Mouse (Mus musculus) liver, embryonic 16.5 days (tissue): Measurements from ENCODE around the gene Olr1. TPM values are rescaled to one million over a fixed set of nuclear protein-coding genes. Genes with fewer than 3 reads are reported as not detected.

Source experiments
- ATAC-seq: fragments of 200-750 bp; cut with Nextera tagmentation; 2 replicates; pipeline ENCODE4 v1.8.0; 2017; ENCODE audit warnings: low read depth, mild to moderate bottlenecking, moderate number of reproducible peaks, moderate library complexity
- H3K27ac ChIP-seq: fragments of 300-500 bp; sonication (generic); 2 replicates; pipeline ENCODE4 v1.5.1; 2014; ENCODE audit warnings: mild to moderate bottlenecking, low read length
- H3K27me3 ChIP-seq: fragments of 300-500 bp; sonication (generic); 2 replicates; pipeline ENCODE4 v1.6.1; 2014; ENCODE audit warnings: low read depth, low read length, mixed read lengths; ENCODE audit not compliant: control insufficient read depth, insufficient read depth
- H3K36me3 ChIP-seq: fragments of 300-500 bp; sonication (generic); 2 replicates; pipeline ENCODE4 v1.6.1; 2014; ENCODE audit warnings: mild to moderate bottlenecking; ENCODE audit not compliant: control insufficient read depth, insufficient read depth
- H3K4me1 ChIP-seq: fragments of 300-500 bp; sonication (generic); 2 replicates; pipeline ENCODE4 v1.6.1; 2014; ENCODE audit warnings: low read depth, low read length, mixed read lengths; ENCODE audit not compliant: control insufficient read depth
- H3K4me2 ChIP-seq: fragments of 300-500 bp; sonication (generic); 2 replicates; pipeline ENCODE4 v1.6.1; 2014; ENCODE audit warnings: low read depth, low read length, mixed read lengths
- H3K4me3 ChIP-seq: fragments of 300-500 bp; sonication (generic); 2 replicates; pipeline ENCODE4 v1.5.1; 2014; ENCODE audit warnings: low read depth, mild to moderate bottlenecking, low read length
- H3K9ac ChIP-seq: fragments of 300-500 bp; sonication (generic); 2 replicates; pipeline ENCODE4 v1.6.1; 2014; ENCODE audit warnings: low read depth, low read length
- H3K9me3 ChIP-seq: fragments of 300-500 bp; sonication (generic); replicated peaks from 2 replicates; pipeline ENCODE4 v1.6.1; 2016; ENCODE audit warnings: low read length; ENCODE audit not compliant: control insufficient read depth
- WGBS: fragments of 180-500 bp; shearing (Covaris S2); extraction: QIAGEN DNeasy Blood & Tissue Kit; methylation state at CpG from one replicate; pipeline ENCODE4 v1.1.7; 2014; ENCODE audit not compliant: insufficient replicate concordance; 5-methylcytosine and 5-hydroxymethylcytosine counted together
- polyA plus RNA-seq: library from polyadenylated mRNA; unstranded; fragments of >200 nt; fragmentation: Nextera tagmentation; extraction: Ambion mirVana; gene quantifications from 2 replicates; pipeline ENCODE4 v1.2.1, GENCODE M21; 2015

The Olr1 gene
- 1.2 and 1.3 TPM in 2 replicates for polyA plus RNA-seq

- no peak for ATAC-seq
- no peak within 1 kb of the TSS for H3K4me2 ChIP-seq
- no peak within 1 kb of the TSS for H3K27ac ChIP-seq
- no peaks in the 10 kb centered on the region for H3K4me1 ChIP-seq
- H3K9ac ChIP-seq: no peak within 1 kb of the TSS
- 36% methylated on average over 9 of the region's 9 CpGs for WGBS
- no peaks in the 10 kb centered on the region for H3K9me3 ChIP-seq
- no peaks in the 10 kb centered on the region for H3K36me3 ChIP-seq
- H3K4me3 ChIP-seq: no peak within 1 kb of the TSS
- no peaks in the 10 kb centered on the region for H3K27me3 ChIP-seq
Observed at GRCm38 (mm10) chr6:129507024-129507423, at the start of gene Olr1. TSS of gene Olr1 (minus strand) at chr6:129507165.

GRCm38 (mm10) chr6:129548009-129548408 lies 41.0 kb upstream of the Olr1 start:
- Histone ChIP-seq H3K4me2 (no peak overlapping the region), H3K27me3 (no peaks in the 10 kb centered on the region), H3K4me1 (no peaks in the 10 kb centered on the region), H3K36me3 (no peaks in the 10 kb centered on the region), H3K9ac (no peak overlapping the region), H3K9me3 (no peaks in the 10 kb centered on the region), H3K4me3 (no peak overlapping the region), H3K27ac (no peak overlapping the region)
- no peak for ATAC-seq
- WGBS: 24% methylated on average over 3 of the region's 3 CpGs

GRCm38 (mm10) chr6:129547277-129547676 lies 40.3 kb upstream of the Olr1 start:
- Histone ChIP-seq H3K9ac (no peak overlapping the region), H3K36me3 (no peaks in the 10 kb centered on the region), H3K4me1 (no peaks in the 10 kb centered on the region), H3K27ac (no peak overlapping the region), H3K27me3 (no peaks in the 10 kb centered on the region), H3K9me3 (no peaks in the 10 kb centered on the region), H3K4me3 (no peak overlapping the region), H3K4me2 (no peak overlapping the region)
- ATAC-seq: no peak
- WGBS: 65% methylated on average over 2 of the region's 2 CpGs

- H3K27me3 ChIP-seq: no peaks in the 10 kb centered on the region
- H3K4me1 ChIP-seq: no peaks in the 10 kb centered on the region
- no peak overlapping the region for H3K9ac ChIP-seq
- peak; percentile 65 for ATAC-seq
- H3K4me3 ChIP-seq: no peak overlapping the region
- no peaks in the 10 kb centered on the region for H3K9me3 ChIP-seq
- WGBS: 66% methylated on average over 6 of the region's 6 CpGs
- peaks cover 18% of the 10 kb centered on the region for H3K36me3 ChIP-seq
- no peak overlapping the region for H3K27ac ChIP-seq
- H3K4me2 ChIP-seq: no peak overlapping the region
Observed at GRCm38 (mm10) chr6:129543709-129544606, 37.0 kb upstream of the Olr1 start.

- H3K9me3 ChIP-seq: no peaks in the 10 kb centered on the region
- no peaks in the 10 kb centered on the region for H3K27me3 ChIP-seq
- no peak for ATAC-seq
- H3K36me3 ChIP-seq: peaks cover 24% of the 10 kb centered on the region
- H3K9ac ChIP-seq: no peak overlapping the region
- WGBS: 77% methylated on average over 3 of the region's 3 CpGs
- H3K27ac ChIP-seq: no peak overlapping the region
- no peaks in the 10 kb centered on the region for H3K4me1 ChIP-seq
- H3K4me2 ChIP-seq: no peak overlapping the region
- H3K4me3 ChIP-seq: no peak overlapping the region
Observed at GRCm38 (mm10) chr6:129542540-129542939, 35.6 kb upstream of the Olr1 start.

GRCm38 (mm10) chr6:129541931-129542330 lies 35.0 kb upstream of the Olr1 start:
- H3K27me3 ChIP-seq: no peaks in the 10 kb centered on the region
- H3K36me3 ChIP-seq: peaks cover 24% of the 10 kb centered on the region
- H3K27ac ChIP-seq: no peak overlapping the region
- 83% methylated on average over 9 of the region's 9 CpGs for WGBS
- H3K4me1 ChIP-seq: no peaks in the 10 kb centered on the region
- no peak overlapping the region for H3K9ac ChIP-seq
- ATAC-seq: no peak
- no peak overlapping the region for H3K4me2 ChIP-seq
- H3K9me3 ChIP-seq: no peaks in the 10 kb centered on the region
- H3K4me3 ChIP-seq: no peak overlapping the region

- Histone ChIP-seq H3K4me2 (no peak overlapping the region), H3K4me3 (no peak overlapping the region), H3K9ac (no peak overlapping the region), H3K4me1 (peaks cover 17% of the 10 kb centered on the region), H3K36me3 (peaks cover 24% of the 10 kb centered on the region), H3K9me3 (no peaks in the 10 kb centered on the region), H3K27me3 (no peaks in the 10 kb centered on the region), H3K27ac (no peak overlapping the region)
- no peak for ATAC-seq
- 81% methylated on average over 6 of the region's 6 CpGs for WGBS
Observed at GRCm38 (mm10) chr6:129538555-129538954, 31.6 kb upstream of the Olr1 start.

- peaks cover 20% of the 10 kb centered on the region for H3K4me1 ChIP-seq
- H3K9ac ChIP-seq: no peak overlapping the region
- H3K4me2 ChIP-seq: 0 out of 2 replicates have a peak overlapping the region, but pooled peaks have one; percentile 72
- H3K9me3 ChIP-seq: no peaks in the 10 kb centered on the region
- no peak overlapping the region for H3K4me3 ChIP-seq
- H3K27ac ChIP-seq: no peak overlapping the region
- no peak for ATAC-seq
- no peaks in the 10 kb centered on the region for H3K27me3 ChIP-seq
- WGBS: 26% methylated on average over 4 of the region's 4 CpGs
- peaks cover 13% of the 10 kb centered on the region for H3K36me3 ChIP-seq
Observed at GRCm38 (mm10) chr6:129535723-129536122, 28.8 kb upstream of the Olr1 start.

- H3K27ac ChIP-seq: no peak overlapping the region
- ATAC-seq: no peak
- peaks cover 13% of the 10 kb centered on the region for H3K36me3 ChIP-seq
- no peaks in the 10 kb centered on the region for H3K9me3 ChIP-seq
- H3K4me2 ChIP-seq: peak overlapping the region; percentile 72
- peaks cover 20% of the 10 kb centered on the region for H3K4me1 ChIP-seq
- 63% methylated on average over 4 of the region's 4 CpGs for WGBS
- no peaks in the 10 kb centered on the region for H3K27me3 ChIP-seq
- H3K9ac ChIP-seq: peak overlapping the region; percentile 80
- H3K4me3 ChIP-seq: peak overlapping the region; percentile 82
Observed at GRCm38 (mm10) chr6:129534627-129535190, 27.7 kb upstream of the Olr1 start.
